Mouse (Mus musculus): Measurements from ENCODE around the gene Gng2.

DNA sequence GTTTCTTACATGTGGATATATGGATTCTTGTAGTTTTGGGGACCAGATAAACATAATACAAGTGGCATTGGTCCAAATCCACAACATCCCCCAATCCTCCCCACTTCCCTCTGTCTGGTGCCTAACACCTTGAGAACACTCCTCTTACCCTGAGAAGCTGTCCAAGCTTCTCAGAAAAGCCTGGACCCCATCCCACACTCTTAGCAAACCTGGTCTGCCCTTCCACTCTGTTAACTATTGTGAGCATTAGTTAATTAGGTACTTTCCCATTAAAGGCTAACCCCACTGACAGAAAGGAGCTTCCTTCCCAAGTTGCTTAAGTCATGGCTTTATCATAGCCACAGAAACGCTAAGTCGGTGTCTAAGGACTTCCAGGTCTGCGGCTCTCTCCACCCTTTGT, 141.1 kb downstream of the Gng2 start:
- TF ChIP-seq CTCF (IDR thresholded peaks at IDR 0.05; ENCODE audit: extremely low read depth, insufficient read length, insufficient replicate concordance, low read depth, low read length) (no peak), POLR2A (IDR thresholded peaks at IDR 0.05; ENCODE audit: low read depth, low read length) (no peak)

All from small intestine, adult 2 months (tissue).